Mouse (Mus musculus) kidney, postnatal 36 days (tissue): ENCODE data around the gene Tor1a.

Experiments
- DNase-seq, 2 experiments: peaks; one replicate each; pipeline ENCODE4 v3.0.0; 2021 to 2022; ENCODE audit warnings: mixed read lengths in 2 of 2

The Tor1a gene

GRCm38 (mm10) chr2:30967352-30968327 is at the start of gene Tor1a:
Gene Tor1a (minus strand): TSS chr2:30967933.
- DNase-seq, result peak; percentile 91 to 95

- no peak for DNase-seq
Measured at GRCm38 (mm10) chr2:31013371-31014120, 45.8 kb upstream of the Tor1a start.

- no peak for DNase-seq
Measured at GRCm38 (mm10) chr2:31007208-31007607, 39.5 kb upstream of the Tor1a start.

- no peak for DNase-seq
Measured at GRCm38 (mm10) chr2:31006434-31006833, 38.7 kb upstream of the Tor1a start.

DNA sequence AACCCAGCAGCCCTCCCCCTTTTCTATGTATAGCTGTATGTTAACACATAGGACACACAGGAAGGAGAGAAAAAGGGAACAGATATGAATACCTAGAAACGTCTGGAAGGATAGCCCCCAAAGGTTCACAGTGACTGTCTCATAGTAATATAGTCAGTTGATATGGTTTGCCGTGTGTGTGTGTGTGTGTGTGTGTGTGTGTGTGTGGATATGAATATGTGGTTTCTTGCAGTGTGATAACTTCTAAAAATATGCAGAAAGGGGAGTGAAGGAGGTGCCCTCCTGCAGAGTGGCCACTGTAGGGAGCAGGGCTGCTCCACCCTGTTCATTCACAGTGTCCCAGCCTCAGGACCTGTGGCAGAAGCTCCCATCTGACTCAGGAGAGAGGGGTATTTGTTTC is 37.7 kb upstream of the Tor1a start:
- DNase-seq, result no peak

GRCm38 (mm10) chr2:31002857-31003256 is 35.1 kb upstream of the Tor1a start:
- no peak for DNase-seq

GRCm38 (mm10) chr2:30998443-30999260 is 30.9 kb upstream of the Tor1a start:
- DNase-seq, result no peak

DNA sequence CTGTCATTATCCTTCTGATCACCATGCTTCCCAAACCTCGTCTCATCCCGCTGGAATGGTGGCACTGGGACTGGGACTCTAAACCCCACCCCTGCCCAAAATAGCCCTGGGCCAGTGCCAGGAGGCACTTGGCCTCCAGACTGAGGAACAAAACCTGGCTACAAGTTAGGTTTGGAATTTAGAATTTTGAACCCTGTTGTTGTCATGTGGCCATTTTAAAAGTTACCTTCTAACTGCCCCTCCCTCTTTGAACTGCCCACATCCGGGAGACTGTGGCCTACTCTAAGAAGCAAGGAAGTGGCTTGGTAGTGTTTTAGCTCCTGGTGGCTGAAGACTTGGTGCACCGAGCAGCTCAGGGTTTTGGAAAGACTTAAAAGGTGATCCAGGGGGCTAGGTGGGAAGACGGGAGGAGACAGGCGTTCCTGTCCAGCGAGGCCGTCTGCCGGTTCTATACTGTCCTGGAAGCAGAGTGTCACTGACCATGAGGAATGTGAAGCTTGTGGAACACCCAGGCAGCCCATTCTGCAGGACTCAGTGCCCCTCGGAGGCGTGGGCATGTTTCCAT is 27.8 kb upstream of the Tor1a start:
- peak; percentile 68 to 80 for DNase-seq

DNA sequence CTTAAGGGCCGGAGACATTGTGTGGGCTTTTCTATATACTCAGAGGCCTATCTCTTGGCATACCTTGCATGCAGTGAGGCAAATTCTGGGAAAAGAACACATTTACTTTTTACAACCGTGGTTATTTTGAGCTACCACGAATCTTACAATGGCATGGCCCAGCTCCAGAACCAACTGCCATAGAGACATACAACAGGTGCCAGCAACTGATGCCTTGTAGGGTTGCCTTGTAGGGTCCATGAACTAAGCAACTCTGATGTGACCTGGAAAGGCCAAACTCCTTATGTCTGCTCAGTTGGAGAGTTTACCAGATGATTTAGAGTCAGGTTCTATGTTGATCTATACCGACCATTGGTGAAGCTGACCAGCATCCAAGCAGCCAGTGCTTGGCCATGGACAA is 27.1 kb upstream of the Tor1a start:
- no peak for DNase-seq

DNA sequence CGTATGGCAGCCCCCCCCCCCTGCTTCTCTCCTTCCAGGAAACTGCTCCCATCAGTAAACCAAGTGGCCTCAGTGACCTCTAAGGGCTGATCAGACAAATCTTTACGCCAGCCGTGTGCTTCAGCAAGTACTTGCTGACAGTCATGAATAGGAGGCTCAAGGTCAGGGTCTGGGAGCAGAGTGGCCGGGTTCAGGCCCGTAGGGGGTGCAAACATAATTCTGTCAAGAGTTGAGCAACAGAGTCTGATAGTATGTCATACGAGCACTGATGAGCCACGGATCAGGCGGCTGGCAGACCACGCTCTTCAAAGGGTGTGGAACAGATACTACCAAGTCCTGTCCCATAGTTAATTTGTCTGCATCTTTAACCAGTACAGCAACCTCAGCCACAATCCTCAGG is 22.5 kb upstream of the Tor1a start:
- no peak for DNase-seq

DNA sequence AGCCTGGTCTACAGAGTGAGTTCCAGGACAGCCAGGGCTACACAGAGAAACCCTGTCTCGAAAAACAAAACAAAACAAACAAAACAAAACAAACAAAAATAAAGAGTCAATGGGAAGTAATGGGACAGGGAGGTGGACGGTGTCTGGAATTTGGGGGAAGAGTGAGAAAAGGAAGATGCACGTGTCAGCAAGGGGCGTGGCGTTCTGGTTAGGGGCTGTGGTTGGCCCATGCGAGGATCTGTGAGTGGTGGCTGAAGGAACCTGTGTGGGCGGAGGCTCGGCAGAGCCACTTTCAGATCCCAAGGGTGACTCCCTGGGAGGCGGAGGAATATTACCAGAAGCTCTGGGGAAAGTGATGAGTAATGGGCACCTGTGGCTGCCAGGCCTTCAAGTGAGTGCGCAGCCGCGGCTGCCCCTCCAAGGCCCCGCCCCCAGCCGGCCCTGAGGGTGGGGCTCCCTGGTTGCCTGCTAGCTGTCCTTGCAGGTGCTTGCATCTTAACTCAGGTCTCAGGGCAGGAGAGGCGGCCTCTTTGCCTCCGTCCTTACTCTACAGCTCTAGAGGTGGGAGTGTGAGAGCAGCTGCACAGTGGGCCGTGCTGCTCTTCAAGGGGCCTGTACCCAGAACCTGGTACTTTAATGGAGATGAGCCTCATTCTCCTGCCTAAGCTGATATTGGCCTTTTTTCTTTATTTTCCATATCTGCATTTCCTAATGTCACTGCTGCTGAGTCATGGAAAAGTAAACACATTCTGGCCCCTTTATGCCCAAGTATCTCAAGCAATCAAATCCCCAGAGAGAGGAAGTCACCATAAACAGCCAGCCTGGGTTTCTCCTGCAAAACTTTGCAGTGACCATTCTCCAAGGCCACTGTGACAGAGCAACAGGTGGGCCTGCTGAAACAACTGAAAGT is 17.6 kb upstream of the Tor1a start:
- peak; percentile 66 to 86 for DNase-seq

GRCm38 (mm10) chr2:30983024-30983423 is 15.3 kb upstream of the Tor1a start:
- peak in 1 of 2 experiments; percentile 17 for DNase-seq

DNA sequence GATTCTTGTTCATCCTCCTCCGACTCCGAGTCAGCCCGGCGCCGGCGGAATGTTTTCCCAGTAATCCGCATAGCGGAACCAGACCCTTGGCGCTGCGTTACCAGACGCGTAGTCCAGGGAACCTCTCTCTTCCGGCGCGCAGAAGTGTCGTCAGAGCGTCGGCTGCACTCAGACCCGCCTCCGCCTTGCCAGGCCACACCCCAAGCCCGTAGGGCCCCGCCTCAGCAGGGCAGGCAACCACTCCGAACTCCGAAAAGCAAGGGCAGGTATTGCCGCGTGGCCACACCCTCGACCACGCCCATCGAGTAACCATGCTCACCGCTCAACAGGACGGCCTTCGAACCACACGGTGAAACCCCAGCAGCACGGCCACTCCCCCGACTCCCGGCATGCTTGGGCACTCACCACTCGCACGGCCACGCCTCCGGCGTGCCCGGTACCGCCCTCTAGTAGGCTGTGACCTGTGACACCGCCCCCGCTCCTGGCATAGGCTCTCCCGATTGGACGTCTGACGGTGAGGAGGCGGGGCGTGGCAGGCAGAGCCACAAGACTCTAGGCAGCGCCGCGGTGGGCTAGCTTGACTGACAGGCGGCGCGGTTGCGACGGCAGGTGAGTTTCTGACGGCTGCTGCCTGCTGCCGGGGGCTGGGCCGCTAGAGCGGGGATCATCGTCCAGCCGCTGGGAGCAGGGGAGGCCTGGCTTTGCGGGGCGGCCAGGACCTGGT is 14.2 kb upstream of the Tor1a start, which contains the start of the genes BC005624 and Usp20:
BC005624 (minus strand) TSS at position 412 of the 724 bp plus-strand sequence.
Usp20 (plus strand) TSS at position 490 of the 724 bp plus-strand sequence.
- DNase-seq, result peak; percentile 100

- no peak for DNase-seq
Measured at GRCm38 (mm10) chr2:30966826-30967225, 907 bp downstream of the Tor1a start.

DNA sequence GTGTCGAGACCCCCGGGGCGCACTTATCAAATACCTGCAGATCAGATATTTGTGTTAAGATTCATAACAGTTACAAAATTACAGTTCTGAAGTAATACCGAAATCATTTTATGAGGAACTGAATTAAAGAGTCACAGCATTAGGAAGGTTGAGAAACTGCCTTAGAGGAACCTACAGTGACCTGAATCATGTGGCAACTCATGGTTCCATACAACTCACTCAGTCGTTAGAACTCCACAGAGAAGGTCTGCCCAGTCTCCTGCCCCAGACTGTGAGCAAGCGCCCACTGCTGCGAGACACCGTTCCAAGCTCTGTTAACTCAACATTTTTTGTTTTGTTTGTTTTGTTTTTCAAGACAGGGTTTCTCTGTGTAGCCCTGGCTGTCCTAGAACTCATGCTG is 2.1 kb downstream of the Tor1a start:
- no peak for DNase-seq

DNA sequence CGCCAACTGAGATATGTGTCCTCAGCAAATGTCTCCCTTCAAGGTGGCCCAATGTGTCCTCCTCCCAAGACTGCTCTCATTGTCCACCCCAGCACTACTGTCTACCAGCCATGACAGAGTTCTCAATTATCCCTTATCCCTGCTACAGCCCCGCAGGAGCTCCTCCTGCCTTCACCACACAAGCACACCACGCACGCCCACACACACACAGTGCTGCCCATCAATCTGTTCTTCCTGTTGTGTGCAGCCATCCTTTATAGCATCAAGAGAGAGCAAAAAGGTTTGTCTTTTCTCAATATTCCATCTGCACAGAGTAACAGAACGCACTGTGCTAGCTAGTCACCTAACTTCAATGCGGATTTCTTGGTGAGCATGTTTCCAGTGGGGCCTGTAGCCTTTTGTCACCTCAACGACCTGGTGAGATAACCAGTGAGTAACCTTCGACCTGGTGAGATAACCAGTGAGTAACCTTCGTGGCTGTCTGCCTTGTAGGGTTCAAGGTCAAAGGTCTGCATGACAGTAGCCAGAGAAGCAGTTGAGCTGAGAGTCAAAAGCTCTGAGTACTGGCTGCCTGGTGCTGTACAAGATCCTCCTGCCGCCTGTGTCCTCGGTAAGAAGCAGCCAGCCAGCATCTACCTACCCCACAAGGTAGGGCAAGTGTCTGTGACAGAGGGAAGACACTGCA is 5.0 kb downstream of the Tor1a start:
- DNase-seq, result no peak

- DNase-seq, result no peak
Measured at GRCm38 (mm10) chr2:30959856-30960255, 7.9 kb downstream of the Tor1a start.

GRCm38 (mm10) chr2:30958726-30959125 is 9.0 kb downstream of the Tor1a start:
- DNase-seq, result peak; percentile 74 to 81

- DNase-seq, result no peak
Measured at GRCm38 (mm10) chr2:30957511-30957910, 10.2 kb downstream of the Tor1a start.

DNA sequence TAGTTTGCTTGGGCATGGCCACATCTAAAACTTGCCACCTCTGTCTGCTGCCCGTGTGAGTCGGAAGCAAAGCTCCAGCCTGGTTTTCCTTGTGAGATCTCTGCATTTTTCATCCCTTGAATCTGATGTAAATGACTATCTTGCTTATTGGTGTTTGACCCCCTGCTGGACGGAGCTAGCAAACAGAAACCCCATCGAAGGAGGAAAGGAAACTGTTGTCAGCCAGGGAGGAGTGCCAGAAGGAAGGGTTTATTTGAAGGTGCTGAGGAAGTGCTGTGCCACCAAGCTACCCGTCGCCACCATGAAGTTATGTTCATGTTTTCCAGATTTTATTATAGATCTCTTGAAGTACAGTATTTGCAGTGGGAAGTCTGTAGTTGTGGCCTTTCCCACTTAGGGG is 12.9 kb downstream of the Tor1a start:
- DNase-seq, result no peak
